Mouse (Mus musculus) megakaryocyte, embryonic 14.5 days (primary cell): ENCODE measurements around the gene Uspl1. TPM values are rescaled to one million over a fixed set of nuclear protein-coding genes. Genes with fewer than 3 reads are reported as not detected.

Experiments used
- H3K27me3 ChIP-seq: replicated peaks from 2 replicates; pipeline ENCODE3; 2012; ENCODE audit warnings: inconsistent platforms
- H3K36me3 ChIP-seq: replicated peaks from 2 replicates; pipeline ENCODE3; 2012; ENCODE audit warnings: low read length, inconsistent platforms, mixed read lengths
- H3K4me1 ChIP-seq: 2 replicates; pipeline ENCODE4 v1.6.1; 2012; ENCODE audit warnings: inconsistent platforms
- H3K4me3 ChIP-seq: replicated peaks from 2 replicates; pipeline ENCODE3; 2012; ENCODE audit warnings: moderate library complexity, mild to moderate bottlenecking, inconsistent platforms
- H3K9me3 ChIP-seq: 2 replicates; pipeline ENCODE4 v1.6.1; 2012; ENCODE audit warnings: inconsistent platforms
- FLI1 ChIP-seq: IDR thresholded peaks from 2 replicates; pipeline ENCODE4 v1.6.1; 2012; ENCODE audit warnings: low read length, inconsistent platforms, mixed read lengths
- GATA1 ChIP-seq: IDR thresholded peaks from 3 replicates; pipeline ENCODE4 v1.6.1; 2012; ENCODE audit warnings: mixed read lengths, low read length, inconsistent platforms, borderline replicate concordance
- polyA plus RNA-seq: library from polyadenylated mRNA; stranded (reverse); fragments of >175 nt; gene quantifications from 2 replicates; pipeline ENCODE4 v1.2.3, GENCODE M21; 2012; ENCODE audit warnings: low replicate concordance; ENCODE audit not compliant: insufficient read depth

Gene Uspl1
- polyA plus RNA-seq, 1 experiment: 0.91 TPM

DNA sequence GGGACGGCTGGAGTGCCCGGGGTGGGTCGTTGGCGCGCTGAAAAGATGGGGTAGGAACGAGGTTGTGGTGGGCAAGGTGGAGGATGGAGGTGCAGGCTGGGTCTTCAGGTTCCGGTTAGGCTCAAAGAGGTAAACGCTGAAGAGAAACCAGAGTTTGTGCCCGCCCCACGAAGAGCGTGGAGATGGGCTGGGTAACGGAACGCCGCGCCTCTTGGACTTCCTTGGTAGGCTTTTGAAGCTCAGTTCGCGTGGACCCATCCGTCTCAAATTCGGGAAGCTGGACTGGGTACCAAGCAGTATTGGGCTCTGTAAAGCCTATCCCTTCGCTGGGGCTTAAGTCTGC lies 665 bp downstream of the Uspl1 start:
- no peaks in the 10 kb centered on the region for H3K9me3 ChIP-seq
- no peak for TF ChIP-seq FLI1
- peak overlapping the region; percentile 96 for H3K4me3 ChIP-seq
- no peaks in the 10 kb centered on the region for H3K27me3 ChIP-seq
- H3K36me3 ChIP-seq: peaks cover 37% of the 10 kb centered on the region
- H3K4me1 ChIP-seq: peaks cover 44% of the 10 kb centered on the region

DNA sequence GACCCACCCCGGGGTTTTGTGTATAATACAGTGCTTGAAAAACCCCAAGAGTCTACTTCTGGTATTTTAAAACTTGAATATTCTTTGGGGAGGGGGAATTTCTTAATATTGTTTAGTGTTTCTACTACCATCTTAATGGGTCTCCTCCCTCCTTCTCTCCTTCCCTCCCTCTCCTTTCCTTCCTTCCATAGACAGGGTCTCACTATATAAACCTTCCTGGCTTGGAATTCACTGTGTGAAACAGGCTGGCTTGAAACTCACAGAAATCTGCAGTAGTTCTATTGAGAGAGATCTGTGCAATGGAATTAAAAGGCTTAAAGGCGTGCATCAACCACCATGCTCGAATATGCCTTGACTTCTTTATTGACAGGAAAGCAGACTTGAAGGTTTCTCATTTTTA lies 1.7 kb downstream of the Uspl1 start:
- no peaks in the 10 kb centered on the region for H3K9me3 ChIP-seq
- H3K36me3 ChIP-seq: peaks cover 41% of the 10 kb centered on the region
- TF ChIP-seq GATA1: no peak
- TF ChIP-seq FLI1: no peak
- H3K4me3 ChIP-seq: peak overlapping the region; percentile 96
- H3K4me1 ChIP-seq: peaks cover 49% of the 10 kb centered on the region
- no peaks in the 10 kb centered on the region for H3K27me3 ChIP-seq

DNA sequence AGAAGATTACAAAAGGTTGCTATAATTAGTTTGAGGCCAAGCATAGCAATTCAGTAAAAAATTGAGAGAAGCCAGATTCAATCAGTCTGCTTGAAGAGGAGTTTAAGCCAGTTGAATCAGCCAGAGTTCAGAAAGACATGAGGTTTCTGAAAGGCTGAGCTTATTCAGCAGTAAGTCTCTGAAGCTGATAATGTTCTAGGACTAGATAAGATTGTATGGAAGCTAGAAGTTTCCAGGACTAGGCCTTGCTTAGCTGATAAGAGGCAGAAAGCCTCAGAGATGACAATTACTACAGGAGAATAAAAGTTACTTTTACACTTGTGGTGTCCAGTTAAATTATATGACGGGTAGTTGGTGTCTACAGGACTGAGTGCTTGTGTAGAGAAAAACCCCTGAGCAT lies 6.0 kb downstream of the Uspl1 start:
- peaks cover 83% of the 10 kb centered on the region for H3K36me3 ChIP-seq
- TF ChIP-seq GATA1: no peak
- TF ChIP-seq FLI1: no peak
- H3K27me3 ChIP-seq: no peaks in the 10 kb centered on the region
- H3K9me3 ChIP-seq: no peaks in the 10 kb centered on the region
- H3K4me3 ChIP-seq: no peak overlapping the region
- H3K4me1 ChIP-seq: peaks cover 66% of the 10 kb centered on the region

DNA sequence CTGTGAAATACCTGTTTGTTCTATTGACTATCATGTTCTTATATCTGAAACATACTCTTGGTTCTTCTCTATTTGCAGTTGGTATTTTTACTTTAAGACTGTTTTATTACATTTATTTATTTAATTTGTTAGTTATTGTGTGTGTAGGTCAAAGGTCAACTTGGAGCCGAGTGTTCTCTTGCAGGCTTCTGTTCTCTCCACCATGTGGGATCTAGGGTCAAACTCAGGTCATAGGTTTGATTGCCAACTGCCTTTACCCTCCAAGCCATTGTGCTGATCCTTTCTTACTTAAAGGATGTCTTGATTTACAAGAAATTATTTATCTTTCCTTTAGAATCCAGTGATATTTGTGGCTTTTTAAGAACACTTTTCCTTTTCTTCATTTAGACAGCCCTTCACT lies 12.5 kb downstream of the Uspl1 start:
- Histone ChIP-seq H3K4me3 (no peak overlapping the region), H3K4me1 (peaks cover 69% of the 10 kb centered on the region), H3K9me3 (no peaks in the 10 kb centered on the region), H3K36me3 (peaks cover 94% of the 10 kb centered on the region), H3K27me3 (no peaks in the 10 kb centered on the region)
- TF ChIP-seq GATA1 (no peak), FLI1 (no peak)

DNA sequence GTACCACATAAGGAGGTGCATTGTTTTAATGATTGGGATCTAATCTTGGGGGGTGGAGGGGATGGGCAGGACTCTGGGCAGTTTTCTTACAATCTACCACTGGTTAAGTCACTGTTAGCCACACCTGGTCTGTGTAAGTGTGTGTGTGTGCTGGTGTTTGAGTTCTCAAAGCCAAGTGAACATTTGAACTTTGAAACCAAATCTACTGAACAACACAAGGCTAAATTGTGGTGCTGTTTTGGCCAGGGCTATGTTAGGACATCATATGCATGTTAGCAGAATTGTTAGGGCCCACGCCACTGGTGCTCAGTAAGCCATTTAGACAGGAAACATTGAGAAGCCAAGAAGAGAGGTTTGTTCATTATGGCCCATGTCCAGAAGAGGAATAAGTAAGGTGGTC lies 14.6 kb downstream of the Uspl1 start:
- Histone ChIP-seq H3K27me3 (no peaks in the 10 kb centered on the region), H3K4me3 (no peak overlapping the region), H3K4me1 (peaks cover 82% of the 10 kb centered on the region), H3K9me3 (no peaks in the 10 kb centered on the region), H3K36me3 (peaks cover 90% of the 10 kb centered on the region)
- TF ChIP-seq GATA1: no peak
- TF ChIP-seq FLI1: no peak

DNA sequence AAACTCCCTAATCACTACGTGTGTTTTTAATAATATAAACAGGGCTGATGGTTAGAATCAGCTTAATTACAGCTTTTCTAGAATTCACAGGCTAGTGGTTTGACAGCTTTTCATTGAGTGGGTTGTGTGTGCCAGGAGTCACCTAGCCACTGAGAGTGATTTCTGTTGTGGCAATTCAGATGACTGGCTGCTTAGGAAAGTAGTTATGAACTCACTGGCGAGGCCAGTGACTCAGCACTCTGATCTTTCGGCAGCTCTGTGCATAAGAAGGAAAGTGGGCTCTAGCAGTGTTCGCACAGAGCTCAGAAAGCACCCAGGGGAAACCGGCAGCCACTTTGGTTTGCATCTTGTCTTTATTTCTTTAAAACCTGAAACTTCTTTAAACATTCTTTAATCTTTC lies 18.8 kb downstream of the Uspl1 start:
- Histone ChIP-seq H3K9me3 (no peaks in the 10 kb centered on the region), H3K4me1 (peaks cover 78% of the 10 kb centered on the region), H3K27me3 (no peaks in the 10 kb centered on the region), H3K4me3 (peak overlapping the region; percentile 29), H3K36me3 (peaks cover 89% of the 10 kb centered on the region)
- TF ChIP-seq FLI1 (no peak), GATA1 (no peak)

DNA sequence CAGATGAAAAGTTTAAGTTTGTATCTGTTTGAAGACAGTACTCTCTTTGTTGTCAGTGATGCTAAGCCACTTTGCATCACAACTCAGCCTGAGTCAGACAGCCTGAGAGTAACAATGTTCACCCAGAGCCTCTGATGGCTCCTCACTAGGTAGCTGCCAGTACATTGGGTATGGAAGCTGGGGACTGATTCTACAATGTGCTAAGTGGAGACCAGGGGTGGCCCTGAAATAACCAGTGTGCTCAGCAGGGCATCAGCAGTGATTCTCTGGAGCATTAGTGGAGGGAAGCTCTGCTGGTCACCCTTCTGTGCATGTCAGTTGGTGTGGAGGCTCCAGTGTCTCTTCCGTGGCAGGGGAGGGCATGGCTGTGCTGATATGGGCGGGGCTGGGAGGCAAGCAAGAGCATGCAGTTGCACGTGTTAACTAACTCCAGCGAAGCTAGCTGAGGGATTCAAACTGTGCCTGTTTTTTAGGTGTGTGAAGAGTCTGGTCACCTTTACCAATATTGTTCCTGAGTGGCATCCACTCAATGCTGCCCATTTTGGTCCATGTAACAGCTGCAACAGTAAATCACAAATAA lies 19.7 kb downstream of the Uspl1 start:
- Histone ChIP-seq H3K27me3 (no peaks in the 10 kb centered on the region), H3K4me3 (peak overlapping the region; percentile 5), H3K36me3 (peaks cover 87% of the 10 kb centered on the region), H3K9me3 (no peaks in the 10 kb centered on the region), H3K4me1 (peaks cover 81% of the 10 kb centered on the region)
- TF ChIP-seq FLI1: no peak
- no peak for TF ChIP-seq GATA1

DNA sequence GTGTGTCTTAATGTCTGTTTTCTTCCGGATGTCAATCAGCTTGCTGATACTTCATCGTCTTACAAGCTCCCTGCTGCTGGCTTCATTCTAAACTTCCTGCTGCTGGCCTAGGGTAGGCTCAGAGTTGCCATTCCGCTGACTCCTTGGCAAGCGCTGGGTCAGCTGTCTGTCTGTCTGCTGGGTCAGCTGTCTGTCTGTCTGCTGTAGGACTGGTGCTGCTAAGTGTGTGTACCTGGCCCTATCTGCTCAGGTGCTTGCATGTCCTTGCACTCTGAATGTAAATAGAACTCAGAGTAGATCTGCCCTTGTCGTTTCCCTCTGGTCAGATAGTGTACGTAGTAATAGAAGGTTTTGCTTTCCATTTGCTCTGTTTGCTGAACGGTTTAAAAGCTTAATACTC lies 20.7 kb downstream of the Uspl1 start:
- peaks cover 88% of the 10 kb centered on the region for H3K36me3 ChIP-seq
- H3K9me3 ChIP-seq: no peaks in the 10 kb centered on the region
- no peaks in the 10 kb centered on the region for H3K27me3 ChIP-seq
- no peak overlapping the region for H3K4me3 ChIP-seq
- peaks cover 85% of the 10 kb centered on the region for H3K4me1 ChIP-seq
- no peak for TF ChIP-seq GATA1

DNA sequence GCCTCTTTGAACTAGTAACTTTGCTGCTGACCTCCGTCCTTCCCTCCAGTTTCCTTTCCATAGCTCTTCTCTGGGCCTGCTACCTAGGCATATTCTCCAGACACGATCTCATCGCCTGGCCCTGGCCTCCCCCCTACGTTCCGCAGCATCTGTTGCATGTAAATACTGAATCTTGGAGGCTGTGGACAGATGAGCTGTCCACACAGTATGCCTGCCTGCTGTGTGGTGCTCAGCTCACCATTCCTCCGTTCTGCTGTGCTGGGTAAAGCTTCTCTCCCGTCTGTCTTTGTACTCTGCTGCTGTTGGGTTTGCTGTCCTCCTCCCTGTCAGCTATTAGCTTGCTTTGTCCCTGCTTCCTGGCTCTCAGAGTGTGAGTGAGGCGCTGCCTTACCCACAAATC lies 21.1 kb downstream of the Uspl1 start:
- TF ChIP-seq FLI1 (no peak), GATA1 (no peak)
- H3K4me3 ChIP-seq: peak overlapping the region; percentile 2
- H3K27me3 ChIP-seq: no peaks in the 10 kb centered on the region
- peaks cover 89% of the 10 kb centered on the region for H3K36me3 ChIP-seq
- no peaks in the 10 kb centered on the region for H3K9me3 ChIP-seq
- H3K4me1 ChIP-seq: peaks cover 90% of the 10 kb centered on the region

DNA sequence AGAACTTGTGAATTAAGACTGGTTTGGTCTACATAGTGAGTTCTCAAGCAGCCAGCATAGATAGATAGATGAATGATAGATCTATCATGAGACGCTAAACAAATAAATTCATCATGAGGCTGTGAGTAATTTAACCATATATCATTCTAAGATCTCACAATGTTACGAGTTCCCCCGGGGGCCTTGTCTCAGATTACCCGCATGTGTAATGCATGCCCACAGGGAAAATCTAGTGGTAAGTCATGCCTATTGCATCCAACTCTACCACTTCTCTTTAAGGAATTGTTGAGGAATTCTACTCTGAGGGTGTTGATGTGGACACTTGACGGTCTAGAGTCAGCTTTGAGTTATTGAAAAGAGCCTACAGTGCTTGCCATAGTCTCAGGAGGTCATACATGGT lies 22.1 kb downstream of the Uspl1 start:
- Histone ChIP-seq H3K27me3 (no peaks in the 10 kb centered on the region), H3K4me1 (peaks cover 94% of the 10 kb centered on the region), H3K36me3 (peaks cover 91% of the 10 kb centered on the region), H3K9me3 (no peaks in the 10 kb centered on the region), H3K4me3 (no peak overlapping the region)
- no peak for TF ChIP-seq FLI1
- no peak for TF ChIP-seq GATA1

DNA sequence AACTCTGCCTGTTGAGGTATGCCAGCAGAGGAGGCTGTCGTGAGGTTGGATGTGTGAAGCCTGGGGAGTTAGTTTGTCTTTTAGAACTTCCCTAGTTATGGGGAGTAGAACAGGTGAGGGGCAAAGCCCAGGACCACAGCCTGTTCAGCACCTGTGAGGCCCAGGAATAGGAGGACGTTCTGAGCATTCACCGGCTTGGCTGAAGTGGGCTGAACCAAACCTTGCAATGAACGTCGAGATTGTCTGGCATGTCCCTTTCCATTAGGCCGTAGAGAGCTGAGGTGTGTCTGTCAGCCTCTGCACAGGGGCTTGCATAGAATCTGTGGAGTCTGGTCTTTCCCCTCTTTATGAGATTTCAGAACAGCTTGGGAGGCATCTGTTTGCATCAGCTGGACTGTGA lies 23.5 kb downstream of the Uspl1 start:
- no peaks in the 10 kb centered on the region for H3K27me3 ChIP-seq
- TF ChIP-seq FLI1: no peak
- TF ChIP-seq GATA1: no peak
- H3K9me3 ChIP-seq: no peaks in the 10 kb centered on the region
- H3K36me3 ChIP-seq: peaks cover 90% of the 10 kb centered on the region
- H3K4me3 ChIP-seq: no peak overlapping the region
- peaks cover 94% of the 10 kb centered on the region for H3K4me1 ChIP-seq
